Mouse (Mus musculus): Measurements from ENCODE around the gene Slc29a3.

DNA sequence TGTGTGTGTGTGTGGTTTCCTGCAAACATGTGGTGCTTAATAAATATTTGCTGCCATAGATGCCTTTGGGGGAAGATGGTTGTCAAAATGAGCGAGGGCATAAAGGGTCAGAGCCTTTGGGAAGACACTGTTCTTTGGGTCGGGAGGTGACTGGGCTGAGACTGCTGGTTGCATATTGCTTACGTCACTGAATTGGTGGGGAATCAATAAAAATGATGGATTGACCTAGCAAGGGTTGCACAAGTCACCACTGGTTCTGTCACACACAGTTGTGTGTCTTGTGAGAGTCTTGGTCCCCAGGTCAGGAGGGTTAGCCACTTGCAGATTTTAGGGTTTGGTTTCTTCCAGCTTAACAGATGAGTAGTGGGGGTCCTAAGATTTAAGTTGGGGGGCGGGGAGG lies 75.3 kb downstream of the Slc29a3 start:
- no peak for TF ChIP-seq CTCF (IDR thresholded peaks at IDR 0.05)
- no peak for TF ChIP-seq EP300 (IDR thresholded peaks at IDR 0.05)

Data from lung, postnatal 0 days (tissue).